Mouse (Mus musculus) embryonic stem cell, embryonic (primary cell): ENCODE measurements around the gene Mea1.

Experiments
- CTCF ChIA-PET, 4 experiments: fragments of 300-600 bp in 2 of 4; fragments of 350-600 bp in 2 of 4; sonication (Branson Sonifier 250); formaldehyde crosslinking; loops; one replicate each; lab custom pipeline; 2022; ENCODE audit warnings: inconsistent platforms in 2 of 4; lab: Charles Lee
- POLR2A ChIA-PET, 4 experiments: fragments of 300-600 bp in 2 of 4; fragments of 350-600 bp in 2 of 4; sonication (Branson Sonifier 250); formaldehyde crosslinking; loops; one replicate each; lab custom pipeline; 2022; ENCODE audit warnings: antibody characterized with exemption in 4 of 4, inconsistent platforms in 1 of 4; lab: Charles Lee

The Mea1 gene

GRCm38 (mm10) chr17:46678416-46678815 lies at the start of gene Mea1:
Mea1 (plus strand) TSS chr17:46678793.
- ChIA-PET POLR2A (interaction anchor here (0.6 to 11.8 kb wide), 25 partner anchors 10 to 1299 kb away, joined by 3 to 197 read pairs (median 4); partner anchors contain the start of genes Ppp2r5d (in 2 of the 4), Ptk7 (in 1 of the 4) and Tbcc (in 1 of the 4)), CTCF (interaction anchor here in 3 of 4 experiments (0.6 to 1.0 kb wide), 11 partner anchors 9 to 906 kb away, joined by 3 to 8 read pairs (median 4); partner anchors contain the start of genes Polr1c (in 1 of the 3), Ppp2r5d (in 1 of the 3) and Yipf3 (in 1 of the 3))

- ChIA-PET POLR2A (interaction anchor here in 3 of 4 experiments (0.6 to 4.1 kb wide), 47 partner anchors 8 to 862 kb away, joined by 3 to 35 read pairs (median 4); partner anchors contain the start of genes Klc4 (in 2 of the 3), Mrpl2 (in 2 of the 3), Ppp2r5d (in 2 of the 3) and Abcc10 (in 1 of the 3)), CTCF (interaction anchor here in 3 of 4 experiments (0.5 to 1.6 kb wide), 21 partner anchors 7 to 1101 kb away, joined by 3 to 10 read pairs (median 4); partner anchors contain the start of genes Cul9 (in 1 of the 3), Gnmt (in 1 of the 3), Klc4 (in 1 of the 3) and Mrpl2 (in 1 of the 3))
Measured at GRCm38 (mm10) chr17:46629685-46630441, 48.7 kb upstream of the Mea1 start.

GRCm38 (mm10) chr17:46636831-46637523 lies 41.6 kb upstream of the Mea1 start:
- ChIA-PET CTCF (interaction anchor here (0.6 to 1.8 kb wide), 42 partner anchors 8 to 691 kb away, joined by 3 to 9 read pairs (median 4); partner anchors contain the start of genes Ptk7 (in 2 of the 4), Klc4 (in 1 of the 4), Klhdc3 (in 1 of the 4) and Mrpl2 (in 1 of the 4)), POLR2A (interaction anchor here (0.6 to 2.8 kb wide), 23 partner anchors 8 to 1321 kb away, joined by 3 to 17 read pairs (median 4); partner anchors contain the start of genes Klc4 (in 2 of the 4), Mrpl2 (in 2 of the 4), Dnph1 (in 1 of the 4) and Ppp2r5d (in 1 of the 4))

GRCm38 (mm10) chr17:46639929-46640328 lies 38.7 kb upstream of the Mea1 start:
- ChIA-PET POLR2A (interaction anchor here in 2 of 4 experiments (0.6 to 1.2 kb wide), 2 partner anchors 9 to 39 kb away, joined by 3 read pairs; partner anchors contain the start of gene Mea1 (in 1 of the 2)), CTCF (interaction anchor here in 1 of 4 experiments (0.7 kb wide), 1 partner anchor 26 kb away, joined by 3 read pairs; no protein-coding TSS in a partner anchor)

GRCm38 (mm10) chr17:46642060-46642459 lies 36.5 kb upstream of the Mea1 start:
- ChIA-PET POLR2A (interaction anchor here (0.6 to 1.6 kb wide), 9 partner anchors 8 to 860 kb away, joined by 3 to 5 read pairs (median 4); partner anchors contain the start of genes Cul7 (in 1 of the 4), Ppp2r5d (in 1 of the 4) and Taf8 (in 1 of the 4)), CTCF (interaction anchor here in 1 of 4 experiments (0.9 kb wide), 2 partner anchors 31 to 41 kb away, joined by 3 read pairs; no protein-coding TSS in a partner anchor)

GRCm38 (mm10) chr17:46644152-46644805 lies 34.3 kb upstream of the Mea1 start:
- CTCF ChIA-PET: interaction anchor here (0.6 to 2.2 kb wide), 9 partner anchors 8 to 119 kb away, joined by 3 to 14 read pairs (median 3); no protein-coding TSS in a partner anchor
- POLR2A ChIA-PET: interaction anchor here in 3 of 4 experiments (0.7 to 3.2 kb wide), 20 partner anchors 8 to 1060 kb away, joined by 3 to 21 read pairs (median 4); partner anchors contain the start of genes Ppp2r5d (in 2 of the 3), Ptk7 (in 2 of the 3), Klhdc3 (in 1 of the 3) and Rrp36 (in 1 of the 3)

GRCm38 (mm10) chr17:46644916-46645475 lies 33.6 kb upstream of the Mea1 start:
- ChIA-PET POLR2A (interaction anchor here in 3 of 4 experiments (0.6 to 3.2 kb wide), 29 partner anchors 8 to 1060 kb away, joined by 3 to 21 read pairs (median 4); partner anchors contain the start of genes Klhdc3 (in 2 of the 3), Ppp2r5d (in 2 of the 3), Ptk7 (in 2 of the 3) and 2310039H08Rik (in 1 of the 3)), CTCF (interaction anchor here in 3 of 4 experiments (0.6 to 2.2 kb wide), 9 partner anchors 8 to 119 kb away, joined by 3 to 14 read pairs (median 4); partner anchors contain the start of genes Klhdc3 (in 1 of the 3), Ppp2r5d (in 1 of the 3) and Ptk7 (in 1 of the 3))

GRCm38 (mm10) chr17:46645561-46646321 lies 32.9 kb upstream of the Mea1 start, which contains the start of the genes Klc4 and Mrpl2:
Klc4 (minus strand) TSS chr17:46646022.
Mrpl2 (plus strand) TSS chr17:46646229.
- CTCF ChIA-PET: interaction anchor here in 2 of 4 experiments (0.6 to 1.4 kb wide), 7 partner anchors 9 to 93 kb away, joined by 3 to 6 read pairs (median 4); partner anchors contain the start of genes Klhdc3 (in 1 of the 2), Ppp2r5d (in 1 of the 2) and Ptk7 (in 1 of the 2)
- POLR2A ChIA-PET: interaction anchor here in 3 of 4 experiments (0.6 to 3.2 kb wide), 23 partner anchors 9 to 258 kb away, joined by 3 to 21 read pairs (median 4); partner anchors contain the start of genes Ppp2r5d (in 2 of the 3), Ptk7 (in 2 of the 3), 2310039H08Rik (in 1 of the 3) and Cul9 (in 1 of the 3)

GRCm38 (mm10) chr17:46646322-46646662 lies 32.3 kb upstream of the Mea1 start:
- ChIA-PET CTCF (no interaction called here), POLR2A (no interaction called here)

- POLR2A ChIA-PET: interaction anchor here in 3 of 4 experiments (0.5 to 2.1 kb wide), 7 partner anchors 9 to 211 kb away, joined by 3 to 8 read pairs (median 3); partner anchors contain the start of genes Bicral (in 1 of the 3) and Klhdc3 (in 1 of the 3)
- CTCF ChIA-PET: interaction anchor here in 1 of 4 experiments (0.6 kb wide), 1 partner anchor 51 kb away, joined by 7 read pairs; no protein-coding TSS in a partner anchor
Measured at GRCm38 (mm10) chr17:46647279-46647678, 31.3 kb upstream of the Mea1 start.

GRCm38 (mm10) chr17:46648436-46648835 lies 30.2 kb upstream of the Mea1 start:
- CTCF ChIA-PET: interaction anchor here in 2 of 4 experiments (0.6 kb wide), 2 partner anchors 30 to 92 kb away, joined by 3 to 6 read pairs; partner anchors contain the start of gene Mea1 (in 1 of the 2)
- POLR2A ChIA-PET: interaction anchor here in 2 of 4 experiments (1.0 to 2.1 kb wide), 4 partner anchors 11 to 31 kb away, joined by 3 to 8 read pairs (median 4); no protein-coding TSS in a partner anchor

GRCm38 (mm10) chr17:46649811-46650210 lies 28.8 kb upstream of the Mea1 start:
- ChIA-PET CTCF (no interaction called here), POLR2A (interaction anchor here in 3 of 4 experiments (0.6 to 3.2 kb wide), 16 partner anchors 8 to 466 kb away, joined by 3 to 17 read pairs (median 5); partner anchors contain the start of genes Rrp36 (in 2 of the 3), Ppp2r5d (in 1 of the 3) and Ptk7 (in 1 of the 3))

GRCm38 (mm10) chr17:46650232-46651031 lies 28.2 kb upstream of the Mea1 start, which contains the start of gene Cul7:
Cul7 (plus strand) TSS chr17:46650337.
- ChIA-PET POLR2A (interaction anchor here in 3 of 4 experiments (0.6 to 3.2 kb wide), 24 partner anchors 9 to 490 kb away, joined by 3 to 17 read pairs (median 4); partner anchors contain the start of genes Ppp2r5d (in 2 of the 3), Rrp36 (in 2 of the 3) and Ptk7 (in 1 of the 3)), CTCF (interaction anchor here in 2 of 4 experiments (0.7 to 0.8 kb wide), 2 partner anchors 44 to 65 kb away, joined by 3 read pairs; no protein-coding TSS in a partner anchor)
